Mouse (Mus musculus) T-helper 2 cell (primary cell): ENCODE data around the gene Gp5.

Experiments used
- in situ Hi-C: fragments of 300-600 bp; cut with MboI, MseI; formaldehyde crosslinking; loops from one replicate; pipeline ENCODE4 v1.15.1; 2025; ENCODE audit warnings: high pct_unique_total_duplicates

The Gp5 gene

DNA sequence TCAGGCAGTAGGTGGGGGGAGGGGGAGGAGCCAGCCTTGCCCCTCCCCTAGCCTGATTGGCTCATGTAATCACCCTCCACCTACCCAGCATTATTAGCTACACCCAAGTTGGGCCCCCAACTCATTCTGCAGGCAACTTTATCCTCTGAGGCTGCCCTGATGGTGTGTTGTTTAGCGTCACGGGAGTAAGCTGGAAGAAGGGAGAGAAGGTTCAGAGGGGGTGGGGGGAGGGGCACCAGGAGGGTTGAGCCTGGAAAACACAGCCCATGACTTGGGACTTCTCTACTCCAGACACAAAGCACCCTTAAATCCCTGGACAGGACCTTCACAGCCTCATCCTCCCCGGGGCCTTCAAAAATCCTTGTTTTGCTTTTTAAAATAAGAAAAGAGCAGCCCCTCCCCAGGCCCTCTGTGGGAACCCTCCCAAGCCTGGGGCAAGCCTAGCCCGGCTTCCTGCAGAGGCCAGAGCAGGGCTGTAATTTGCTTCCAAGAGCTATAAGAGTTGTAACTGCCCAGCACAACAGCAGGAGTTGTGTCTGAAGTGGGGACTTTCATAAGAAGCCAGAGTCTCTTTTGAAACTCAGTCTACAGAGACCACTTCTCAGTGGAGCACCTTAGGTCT, 29.8 kb downstream of the Gp5 start:
- in situ Hi-C loops = no loop called here

GRCm38 (mm10) chr16:30278406-30278805, 32.2 kb downstream of the Gp5 start:
- in situ Hi-C loops = no loop called here

DNA sequence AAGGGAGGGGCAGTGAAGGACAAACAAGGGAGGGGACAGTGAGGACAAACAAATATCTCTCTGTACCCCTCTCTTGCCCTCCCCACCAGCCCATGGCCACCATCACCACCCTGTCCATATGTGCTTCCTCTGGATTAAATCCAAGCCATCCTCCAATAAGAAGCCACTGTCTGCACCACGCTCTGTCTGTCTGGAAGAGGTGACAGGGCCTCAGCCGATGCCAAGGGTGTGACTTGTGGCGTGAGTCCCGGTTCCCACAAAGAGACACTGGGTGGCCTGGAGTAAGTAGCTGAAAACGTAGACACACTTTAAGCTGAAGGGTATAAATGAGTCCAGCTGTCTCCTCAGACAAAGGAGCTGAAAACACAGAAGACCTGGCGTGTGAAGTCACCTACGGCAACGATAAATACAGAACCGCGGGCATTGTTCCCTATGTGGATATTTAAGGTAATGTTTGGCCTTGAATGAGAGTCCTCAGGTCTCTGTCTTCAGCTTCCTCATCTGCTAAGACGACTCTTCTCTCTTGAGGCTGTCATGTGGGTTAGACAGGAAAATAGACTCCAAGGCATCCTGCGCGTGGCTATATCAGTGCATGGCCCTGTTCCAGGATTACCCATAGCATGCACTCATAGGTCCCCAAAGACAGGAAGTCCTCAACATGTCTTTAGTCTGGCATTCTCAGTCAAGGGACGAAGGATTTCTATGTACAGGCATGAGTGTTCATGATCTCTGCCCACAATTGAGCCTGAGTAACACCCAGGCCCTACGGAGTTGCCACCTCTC, 34.8 kb downstream of the Gp5 start:
- in situ Hi-C loops = no loop called here

DNA sequence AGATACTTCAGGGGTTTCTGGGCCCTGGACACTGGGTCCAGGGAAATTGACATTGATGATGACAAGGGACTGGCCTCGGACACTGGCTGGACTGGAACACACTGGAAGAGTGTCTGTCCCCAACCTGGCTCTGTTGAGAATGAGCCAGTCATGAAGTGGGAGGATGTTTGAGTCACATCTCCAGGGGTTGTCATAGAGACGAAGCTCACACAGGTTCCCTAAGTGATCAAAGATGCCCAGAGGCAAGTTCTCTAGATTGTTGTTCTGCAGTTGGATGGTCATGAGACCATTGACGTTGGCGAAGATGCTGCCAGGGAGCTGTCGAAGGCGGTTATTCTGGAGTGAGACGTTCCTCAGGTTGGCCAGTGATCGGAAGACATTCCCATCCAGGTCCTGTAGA, 37.5 kb downstream of the Gp5 start:
- in situ Hi-C loops = no loop called here

DNA sequence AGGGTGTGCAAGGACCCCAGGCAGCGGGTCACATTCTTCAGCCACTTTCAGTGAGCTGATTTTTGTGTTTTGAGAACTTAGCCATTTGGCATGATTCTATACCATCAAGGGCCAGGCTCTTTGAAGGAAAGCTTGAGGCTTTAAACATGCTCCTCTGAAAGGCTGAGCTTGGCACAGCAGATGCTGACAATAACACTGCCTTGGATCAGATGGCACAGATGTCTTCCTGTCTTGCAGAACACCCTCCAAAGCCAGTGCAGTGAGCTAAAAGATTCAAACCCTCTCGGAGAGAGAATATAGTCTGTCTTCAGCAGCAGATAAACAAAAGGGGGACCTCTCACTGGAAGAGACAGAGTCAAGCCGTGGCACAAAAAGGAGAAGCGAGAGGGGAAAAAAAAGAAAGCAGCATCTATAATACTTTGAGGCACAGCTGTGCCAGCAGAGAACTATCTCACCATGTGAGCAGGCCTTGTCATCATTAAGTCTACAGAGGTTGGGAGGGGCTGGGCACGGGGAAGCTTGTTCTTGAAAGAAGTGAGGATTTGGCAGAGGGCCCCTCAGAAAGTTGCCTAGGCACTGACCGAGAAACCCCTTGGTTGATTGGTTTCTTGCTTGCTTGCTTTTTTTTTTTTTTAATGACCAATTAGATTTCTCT, 38.5 kb downstream of the Gp5 start:
- in situ Hi-C loops = no loop called here

GRCm38 (mm10) chr16:30271223-30271761, 39.3 kb downstream of the Gp5 start:
- in situ Hi-C loops = no loop called here

GRCm38 (mm10) chr16:30267359-30267758, 43.2 kb downstream of the Gp5 start, which contains the start of gene Cpn2:
Gene Cpn2 (minus strand): TSS chr16:30267499.
- in situ Hi-C loops = no loop called here

DNA sequence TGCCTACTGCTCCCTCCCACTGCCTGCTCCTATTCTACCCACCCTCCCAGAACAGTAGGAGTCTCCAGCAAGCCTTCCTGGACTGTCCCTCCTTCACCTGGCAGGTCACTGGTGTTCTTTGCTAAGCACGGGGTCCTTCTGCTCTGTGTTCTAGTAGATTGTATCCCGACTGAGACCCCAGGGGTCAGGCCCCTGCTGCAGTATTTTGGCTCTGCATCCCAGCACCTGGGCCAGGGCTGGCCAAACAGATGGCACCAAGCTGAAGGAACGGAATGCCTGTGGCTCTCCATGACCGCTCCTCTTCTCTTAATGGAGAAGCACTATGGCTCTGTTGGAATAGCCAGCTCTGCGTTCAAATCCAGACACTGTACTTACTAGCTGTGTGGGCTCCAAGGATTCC, 44.0 kb downstream of the Gp5 start:
- in situ Hi-C loops = no loop called here

DNA sequence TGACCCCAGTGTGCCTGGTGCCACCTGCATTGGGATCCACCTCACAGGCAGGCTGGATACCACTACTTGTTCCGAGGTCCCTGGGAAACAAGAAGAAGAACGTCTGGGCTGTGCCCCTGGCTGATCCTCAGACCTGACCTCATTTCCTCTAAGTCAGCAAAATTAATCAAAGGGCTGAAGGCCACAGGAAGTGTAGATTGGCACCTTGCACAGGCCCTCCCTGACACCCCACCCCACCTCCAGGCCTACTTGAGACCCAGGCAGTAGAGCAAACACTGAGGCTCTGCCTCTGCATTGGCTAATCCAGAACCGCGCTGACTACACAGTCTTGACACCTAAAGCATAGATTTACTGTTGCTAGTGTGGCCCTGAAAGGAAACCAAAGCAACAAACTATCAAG, 45.0 kb downstream of the Gp5 start:
- in situ Hi-C loops = no loop called here

DNA sequence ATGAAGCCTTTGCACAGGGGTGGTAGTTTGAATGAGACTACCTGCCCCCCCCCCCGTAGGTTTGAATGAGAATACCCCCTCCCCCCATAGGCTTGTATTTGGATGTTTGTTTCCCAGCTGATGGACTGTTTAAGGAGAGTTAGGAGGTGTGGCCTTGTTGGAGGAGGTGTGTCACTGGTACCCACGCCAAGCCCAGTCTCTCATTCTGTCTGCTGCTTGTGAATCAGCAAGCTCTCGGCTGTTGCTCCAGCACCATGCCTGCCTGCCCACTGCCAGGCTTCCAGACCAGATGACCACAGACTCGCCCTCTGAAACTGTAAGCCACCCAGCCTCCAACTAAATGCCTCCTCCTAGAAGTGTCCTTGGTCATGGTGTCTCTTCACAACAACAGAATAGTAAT, 47.4 kb downstream of the Gp5 start:
- in situ Hi-C loops = no loop called here

DNA sequence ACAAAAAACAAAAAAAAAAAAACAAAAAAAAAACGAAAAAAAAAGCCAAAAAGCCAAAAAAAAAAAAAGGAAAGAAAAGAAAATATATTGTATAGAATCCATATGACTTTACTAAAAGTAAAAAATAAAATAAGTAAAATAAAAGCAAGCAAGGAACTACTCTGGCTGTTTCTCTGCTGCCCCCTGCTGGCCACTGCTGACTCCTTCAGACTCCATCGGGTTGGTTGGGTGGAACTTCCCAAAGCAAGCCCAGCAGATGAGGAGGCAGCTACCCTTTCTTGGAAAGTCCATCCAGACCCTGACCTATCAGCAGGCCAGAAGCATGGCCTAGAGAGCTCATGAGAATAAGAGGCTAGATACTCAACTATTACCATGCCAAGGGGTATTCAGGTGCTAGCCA, 47.9 kb downstream of the Gp5 start:
- in situ Hi-C loops = no loop called here

DNA sequence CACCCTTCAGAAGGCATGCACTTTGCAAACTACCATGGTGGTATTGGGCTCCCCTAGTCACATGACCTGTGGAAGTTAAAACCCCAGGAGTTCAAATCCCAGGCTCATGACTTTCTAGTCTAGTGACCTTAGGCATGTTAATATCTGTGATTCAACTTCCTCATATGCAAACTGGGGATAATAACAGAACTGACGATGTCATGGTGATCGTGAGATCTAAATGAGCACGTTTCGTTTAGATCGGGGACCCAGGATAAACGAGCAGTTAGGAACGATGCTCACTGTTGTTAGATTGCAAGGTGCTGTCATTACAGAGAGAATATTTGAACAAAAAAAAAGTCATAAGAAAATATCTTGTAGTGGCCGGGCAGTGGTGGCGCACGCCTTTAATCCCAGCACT, 48.4 kb downstream of the Gp5 start:
- in situ Hi-C loops = no loop called here

- in situ Hi-C loops = no loop called here
Measured at GRCm38 (mm10) chr16:30261341-30261740, 49.2 kb downstream of the Gp5 start.

GRCm38 (mm10) chr16:30260012-30260635, 50.5 kb downstream of the Gp5 start:
- in situ Hi-C loops = no loop called here

- in situ Hi-C loops = no loop called here
Measured at GRCm38 (mm10) chr16:30259444-30259843, 51.1 kb downstream of the Gp5 start.

- in situ Hi-C loops = no loop called here
Measured at GRCm38 (mm10) chr16:30258441-30258840, 52.1 kb downstream of the Gp5 start.

- in situ Hi-C loops = no loop called here
Measured at GRCm38 (mm10) chr16:30257718-30258117, 52.9 kb downstream of the Gp5 start.
